Mouse (Mus musculus): ENCODE results near the gene Elf2. TPM values are rescaled to one million over a fixed set of nuclear protein-coding genes. Genes with fewer than 3 reads are reported as not detected.
"Not testable (repeated sequence)": the region's sequence is repeated elsewhere in the genome, so short reads cannot be mapped to it uniquely, and the experiment has no call there.

The Elf2 gene
- polyA plus RNA-seq, 1 experiment from 2014 or later = 47.4 TPM

- Histone ChIP-seq H3K36me3 (ENCODE audit: control insufficient read depth, insufficient read depth, low read length) (peaks cover 6% of the 10 kb centered on the region), H3K4me2 (no peak overlapping the region), H3K27ac (ENCODE audit: low read depth, low read length) (no peak overlapping the region), H3K9me3 (ENCODE audit: control insufficient read depth, low read length) (no peaks in the 10 kb centered on the region), H3K4me1 (ENCODE audit: control insufficient read depth, insufficient read depth, low read length) (no peaks in the 10 kb centered on the region), H3K4me3 (ENCODE audit: low read depth, low read length) (no peak overlapping the region), H3K27me3 (ENCODE audit: control insufficient read depth, insufficient read depth, low read length) (no peaks in the 10 kb centered on the region), H3K9ac (ENCODE audit: low read length) (no peak overlapping the region)
- DNase-seq (ENCODE audit: low spot score, missing footprints) (no peak), ATAC-seq (ENCODE audit: low FRiP score) (no peak)
- WGBS = 94% methylated on average over 3 of the region's 3 CpGs
Observed at GRCm38 (mm10) chr3:51326664-51327428, 13.6 kb downstream of the Elf2 start.

GRCm38 (mm10) chr3:51325475-51325874 lies 15.0 kb downstream of the Elf2 start:
- Histone ChIP-seq H3K9me3 (ENCODE audit: control insufficient read depth, low read length) (no peaks in the 10 kb centered on the region), H3K27me3 (ENCODE audit: control insufficient read depth, insufficient read depth, low read length) (no peaks in the 10 kb centered on the region), H3K4me1 (ENCODE audit: control insufficient read depth, insufficient read depth, low read length) (no peaks in the 10 kb centered on the region), H3K4me3 (ENCODE audit: low read depth, low read length) (no peak overlapping the region), H3K4me2 (no peak overlapping the region), H3K27ac (ENCODE audit: low read depth, low read length) (no peak overlapping the region), H3K9ac (ENCODE audit: low read length) (no peak overlapping the region), H3K36me3 (ENCODE audit: control insufficient read depth, insufficient read depth, low read length) (peaks cover 6% of the 10 kb centered on the region)
- 88% methylated on average over 1 of the region's 1 CpGs for WGBS
- no peak for ATAC-seq (ENCODE audit: low FRiP score)
- DNase-seq (ENCODE audit: low spot score, missing footprints) = no peak

DNA sequence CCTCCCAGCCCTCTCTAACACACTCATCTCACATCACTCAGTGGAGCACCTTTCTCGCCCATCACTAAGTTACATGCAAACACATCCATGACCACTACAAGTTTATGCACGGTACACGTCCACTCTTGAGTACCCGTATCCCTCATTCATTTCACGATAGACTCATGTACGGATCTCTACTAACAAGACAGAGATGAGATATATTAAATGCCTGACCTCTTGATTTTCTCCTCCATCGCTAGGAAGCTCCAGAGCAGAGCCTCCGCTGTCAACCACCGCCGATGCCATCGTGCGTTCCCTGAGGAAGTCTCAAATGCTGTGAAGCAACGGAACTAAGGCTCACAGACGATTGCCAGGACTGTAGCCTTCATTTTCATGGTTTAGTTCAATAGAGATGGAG lies 17.5 kb downstream of the Elf2 start:
- no peak overlapping the region for H3K4me2 ChIP-seq
- ATAC-seq (ENCODE audit: low FRiP score) (no peak), DNase-seq (ENCODE audit: low spot score, missing footprints) (no peak)
- no peaks in the 10 kb centered on the region for H3K4me1 ChIP-seq (ENCODE audit: control insufficient read depth, insufficient read depth, low read length)
- no peak overlapping the region for H3K27ac ChIP-seq (ENCODE audit: low read depth, low read length)
- H3K4me3 ChIP-seq (ENCODE audit: low read depth, low read length) = no peak overlapping the region
- no peaks in the 10 kb centered on the region for H3K9me3 ChIP-seq (ENCODE audit: control insufficient read depth, low read length)
- peaks cover 6% of the 10 kb centered on the region for H3K36me3 ChIP-seq (ENCODE audit: control insufficient read depth, insufficient read depth, low read length)
- no peak overlapping the region for H3K9ac ChIP-seq (ENCODE audit: low read length)
- whole genome bisulfite sequencing = 96% methylated on average over 14 of the region's 14 CpGs
- H3K27me3 ChIP-seq (ENCODE audit: control insufficient read depth, insufficient read depth, low read length) = no peaks in the 10 kb centered on the region

DNA sequence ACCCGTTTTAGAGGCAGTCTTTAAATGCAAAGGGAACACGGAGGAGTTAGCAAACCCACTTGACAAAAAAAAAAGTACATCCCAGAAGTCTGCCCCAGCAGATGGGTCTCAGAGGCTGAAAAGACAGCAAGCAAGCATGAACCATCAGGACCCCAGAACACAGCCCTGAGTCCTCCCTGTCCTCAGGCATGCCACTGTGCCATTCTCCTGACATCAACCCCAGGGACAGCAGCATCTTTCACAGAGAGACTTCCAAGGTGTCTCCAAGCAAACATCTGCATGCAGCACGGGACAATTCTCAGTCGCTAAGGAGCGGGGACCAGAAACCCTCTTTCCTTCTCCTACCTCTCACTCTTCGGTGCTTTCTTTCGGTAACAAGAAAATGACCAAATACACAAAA lies 18.1 kb downstream of the Elf2 start:
- no peak for DNase-seq (ENCODE audit: low spot score, missing footprints)
- WGBS = 94% methylated on average over 7 of the region's 7 CpGs
- Histone ChIP-seq H3K27me3 (ENCODE audit: control insufficient read depth, insufficient read depth, low read length) (no peaks in the 10 kb centered on the region), H3K9ac (ENCODE audit: low read length) (no peak overlapping the region), H3K4me1 (ENCODE audit: control insufficient read depth, insufficient read depth, low read length) (no peaks in the 10 kb centered on the region), H3K4me2 (no peak overlapping the region), H3K4me3 (ENCODE audit: low read depth, low read length) (no peak overlapping the region), H3K9me3 (ENCODE audit: control insufficient read depth, low read length) (no peaks in the 10 kb centered on the region), H3K36me3 (ENCODE audit: control insufficient read depth, insufficient read depth, low read length) (peaks cover 6% of the 10 kb centered on the region), H3K27ac (ENCODE audit: low read depth, low read length) (no peak overlapping the region)
- ATAC-seq (ENCODE audit: low FRiP score) = no peak

DNA sequence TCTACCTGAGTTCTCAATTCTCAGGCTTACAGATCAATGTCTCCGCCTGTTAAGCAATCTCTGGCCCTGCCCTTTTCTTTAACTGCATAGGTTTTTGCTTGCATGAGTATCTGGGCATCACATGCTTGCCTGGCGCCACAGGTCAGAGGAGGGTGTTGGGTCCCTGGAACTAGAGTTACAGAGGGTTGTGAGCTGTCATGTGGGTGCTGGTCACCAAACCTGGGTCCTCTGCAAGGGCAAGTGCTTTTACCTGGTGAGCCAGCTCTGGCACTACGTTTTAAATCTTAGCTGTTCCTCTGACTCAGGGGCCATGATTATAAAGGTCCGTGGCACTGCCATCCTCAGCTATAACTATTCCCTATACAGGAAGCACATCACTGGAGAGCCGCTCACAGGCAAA lies 19.3 kb downstream of the Elf2 start:
- DNase-seq (ENCODE audit: low spot score, missing footprints) (no peak), ATAC-seq (ENCODE audit: low FRiP score) (no peak)
- WGBS = 92% methylated on average over 5 of the region's 5 CpGs
- Histone ChIP-seq H3K36me3 (ENCODE audit: control insufficient read depth, insufficient read depth, low read length) (peaks cover 6% of the 10 kb centered on the region), H3K9ac (ENCODE audit: low read length) (no peak overlapping the region), H3K4me3 (ENCODE audit: low read depth, low read length) (no peak overlapping the region), H3K4me1 (ENCODE audit: control insufficient read depth, insufficient read depth, low read length) (no peaks in the 10 kb centered on the region), H3K9me3 (ENCODE audit: control insufficient read depth, low read length) (no peaks in the 10 kb centered on the region), H3K4me2 (no peak overlapping the region), H3K27me3 (ENCODE audit: control insufficient read depth, insufficient read depth, low read length) (no peaks in the 10 kb centered on the region), H3K27ac (ENCODE audit: low read depth, low read length) (no peak overlapping the region)

DNA sequence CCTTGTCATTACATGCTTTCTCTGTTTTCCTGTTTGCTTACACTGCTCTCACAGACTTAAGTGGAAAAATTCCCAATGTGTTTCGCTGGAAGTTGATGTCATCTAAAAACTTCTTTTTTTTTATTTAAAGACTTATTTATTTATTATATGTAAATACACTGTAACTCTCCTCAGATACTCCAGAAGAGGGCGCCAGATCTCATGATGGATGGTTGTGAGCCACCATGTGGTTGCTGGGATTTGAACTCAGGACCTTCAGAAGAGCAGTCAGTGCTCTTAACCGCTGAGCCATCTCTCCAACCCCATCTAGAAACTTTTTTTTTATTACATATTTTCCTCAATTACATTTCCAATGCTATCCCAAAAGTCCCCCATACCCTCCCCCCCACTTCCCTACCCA lies 22.4 kb downstream of the Elf2 start:
- not testable (repeated sequence) for ATAC-seq (ENCODE audit: low FRiP score); H3K27ac ChIP-seq (ENCODE audit: low read depth, low read length); H3K9ac ChIP-seq (ENCODE audit: low read length); H3K4me2 ChIP-seq; H3K36me3 ChIP-seq (ENCODE audit: control insufficient read depth, insufficient read depth, low read length); H3K27me3 ChIP-seq (ENCODE audit: control insufficient read depth, insufficient read depth, low read length); H3K4me1 ChIP-seq (ENCODE audit: control insufficient read depth, insufficient read depth, low read length); H3K9me3 ChIP-seq (ENCODE audit: control insufficient read depth, low read length); DNase-seq (ENCODE audit: low spot score, missing footprints); H3K4me3 ChIP-seq (ENCODE audit: low read depth, low read length)
- WGBS = 87% methylated on average over 3 of the region's 3 CpGs

- Histone ChIP-seq H3K4me1 (ENCODE audit: control insufficient read depth, insufficient read depth, low read length) (no peaks in the 10 kb centered on the region), H3K27ac (ENCODE audit: low read depth, low read length) (no peak overlapping the region), H3K36me3 (ENCODE audit: control insufficient read depth, insufficient read depth, low read length) (no peaks in the 10 kb centered on the region), H3K27me3 (ENCODE audit: control insufficient read depth, insufficient read depth, low read length) (no peaks in the 10 kb centered on the region), H3K9me3 (ENCODE audit: control insufficient read depth, low read length) (no peaks in the 10 kb centered on the region), H3K4me3 (ENCODE audit: low read depth, low read length) (no peak overlapping the region), H3K4me2 (no peak overlapping the region), H3K9ac (ENCODE audit: low read length) (no peak overlapping the region)
- 89% methylated on average over 10 of the region's 10 CpGs for WGBS
- no peak for ATAC-seq (ENCODE audit: low FRiP score)
- no peak for DNase-seq (ENCODE audit: low spot score, missing footprints)
Observed at GRCm38 (mm10) chr3:51316876-51317275, 23.6 kb downstream of the Elf2 start.

GRCm38 (mm10) chr3:51311638-51312037 lies 28.8 kb downstream of the Elf2 start:
- Histone ChIP-seq H3K36me3 (ENCODE audit: control insufficient read depth, insufficient read depth, low read length) (peaks cover 3% of the 10 kb centered on the region; the same call in 1 of the 2 replicates), H3K4me3 (ENCODE audit: low read depth, low read length) (no peak overlapping the region), H3K27ac (ENCODE audit: low read depth, low read length) (no peak overlapping the region), H3K4me2 (no peak overlapping the region), H3K9ac (ENCODE audit: low read length) (no peak overlapping the region), H3K27me3 (ENCODE audit: control insufficient read depth, insufficient read depth, low read length) (no peaks in the 10 kb centered on the region), H3K9me3 (ENCODE audit: control insufficient read depth, low read length) (no peaks in the 10 kb centered on the region), H3K4me1 (ENCODE audit: control insufficient read depth, insufficient read depth, low read length) (no peaks in the 10 kb centered on the region)
- no peak for ATAC-seq (ENCODE audit: low FRiP score)
- WGBS = 47% methylated on average over 9 of the region's 9 CpGs
- no peak for DNase-seq (ENCODE audit: low spot score, missing footprints)

DNA sequence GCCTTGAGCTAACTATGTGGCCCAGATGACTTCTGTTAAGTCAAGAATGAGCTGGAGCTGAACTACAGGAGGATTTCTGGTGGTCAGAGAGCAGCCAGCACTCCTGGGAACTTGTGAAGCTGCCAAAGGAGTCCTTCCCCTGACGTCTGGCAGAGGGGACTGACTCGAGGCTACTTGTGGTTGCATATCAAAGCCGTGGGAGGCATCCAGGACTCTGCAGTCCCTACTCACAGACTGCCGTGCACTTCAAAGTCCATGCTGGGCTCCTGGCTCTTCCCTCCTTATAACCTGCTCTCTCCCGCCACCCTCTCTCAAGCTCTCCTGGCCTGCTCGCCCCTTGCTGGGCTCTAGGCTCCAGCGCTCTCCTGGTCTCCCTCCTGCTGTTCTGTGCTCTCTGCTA lies 30.4 kb downstream of the Elf2 start:
- no peak overlapping the region for H3K27ac ChIP-seq (ENCODE audit: low read depth, low read length)
- no peaks in the 10 kb centered on the region for H3K4me1 ChIP-seq (ENCODE audit: control insufficient read depth, insufficient read depth, low read length)
- H3K9me3 ChIP-seq (ENCODE audit: control insufficient read depth, low read length) = no peaks in the 10 kb centered on the region
- 38% methylated on average over 7 of the region's 7 CpGs for WGBS
- no peaks in the 10 kb centered on the region for H3K27me3 ChIP-seq (ENCODE audit: control insufficient read depth, insufficient read depth, low read length)
- H3K4me3 ChIP-seq (ENCODE audit: low read depth, low read length) = no peak overlapping the region
- H3K36me3 ChIP-seq (ENCODE audit: control insufficient read depth, insufficient read depth, low read length) = peaks cover 5% of the 10 kb centered on the region; the same call in 1 of the 2 replicates
- ATAC-seq (ENCODE audit: low FRiP score) (no peak), DNase-seq (ENCODE audit: low spot score, missing footprints) (no peak)
- H3K9ac ChIP-seq (ENCODE audit: low read length) = no peak overlapping the region
- no peak overlapping the region for H3K4me2 ChIP-seq

All from midbrain, embryonic 11.5 days (tissue).